Mouse (Mus musculus) brain, adult 2 months (tissue): ENCODE measurements around the gene Zfp616.

Source experiments
- DNase-seq: peaks from one replicate; pipeline ENCODE4 v3.0.0; 2011; ENCODE audit warnings: low read depth, low spot score

The Zfp616 gene

GRCm38 (mm10) chr11:74069655-74070054 lies at the start of gene Zfp616:
Gene Zfp616 (plus strand): TSS chr11:74069955.
- no peak for DNase-seq

GRCm38 (mm10) chr11:74051347-74051746 lies 18.4 kb upstream of the Zfp616 start:
- peak; percentile 2 for DNase-seq

GRCm38 (mm10) chr11:74056451-74056850 lies 13.3 kb upstream of the Zfp616 start, which contains the start of the genes Olfr139 and Olfr399:
Gene Olfr139 (minus strand): TSS chr11:74056551.
Gene Olfr399 (minus strand): TSS chr11:74056615.
- no peak for DNase-seq

- no peak for DNase-seq
These were observed 31.0 kb downstream of the Zfp616 start for GRCm38 (mm10) chr11:74100724-74101123.

GRCm38 (mm10) chr11:74101507-74101906 lies 31.8 kb downstream of the Zfp616 start:
- DNase-seq: no peak

- DNase-seq: no peak
These were observed 35.3 kb downstream of the Zfp616 start for GRCm38 (mm10) chr11:74105066-74105465.

- no peak for DNase-seq
These were observed 43.7 kb downstream of the Zfp616 start, which contains the start of gene Olfr401 for GRCm38 (mm10) chr11:74113412-74113811. Gene Olfr401 (plus strand): TSS chr11:74113712.
